Mouse (Mus musculus) heart, postnatal 14 days (tissue): ENCODE results near the gene Mmgt2. TPM values are rescaled to one million over a fixed set of nuclear protein-coding genes. Genes with fewer than 3 reads are reported as not detected.

Experiments used
- DNase-seq, 2 experiments: peaks; one replicate each; pipeline ENCODE4 v3.0.0; 2021 to 2022
- intact Hi-C: fragments of 180-260 bp; cut with DNase I; formaldehyde crosslinking; loops from one replicate; pipeline ENCODE4 v1.15.1; 2025
- total RNA-seq, 2 experiments: library from RNA; stranded (reverse); gene quantifications; 2 replicates each; pipeline ENCODE4 v1.2.3; 2021

Gene Mmgt2
- total RNA-seq, 2 experiments from 2014 or later: 10.0 to 10.3 TPM

GRCm38 (mm10) chr11:62614876-62615410, 33.5 kb upstream of the Mmgt2 start:
- intact Hi-C loops: no loop called here
- DNase-seq: no peak

DNA sequence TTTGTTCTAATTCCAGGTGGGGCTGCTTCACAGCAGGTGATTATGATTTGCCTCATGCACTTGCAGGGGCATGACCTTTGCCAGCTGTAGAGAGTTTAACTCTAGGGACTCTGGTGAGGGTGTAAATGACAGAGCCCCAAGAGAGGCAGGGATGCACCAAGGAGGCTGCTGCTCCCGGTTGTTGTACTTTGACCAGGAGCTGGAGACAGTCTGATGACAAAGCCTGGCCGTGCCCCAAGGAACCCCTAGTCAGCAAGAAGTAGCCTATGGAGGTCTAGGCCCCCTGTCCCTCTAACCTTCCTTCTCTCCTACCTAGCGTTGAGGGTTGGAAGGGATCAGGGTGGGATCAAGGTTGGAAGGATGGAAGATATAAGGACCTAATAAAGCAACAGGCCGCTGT, 33.0 kb upstream of the Mmgt2 start:
- intact Hi-C loops: no loop called here
- DNase-seq: no peak

- intact Hi-C loops: no loop called here
- DNase-seq: no peak
These were observed 27.4 kb upstream of the Mmgt2 start for GRCm38 (mm10) chr11:62621079-62621478.

GRCm38 (mm10) chr11:62621586-62622283, 26.7 kb upstream of the Mmgt2 start:
- intact Hi-C loops: no loop called here
- DNase-seq: no peak

DNA sequence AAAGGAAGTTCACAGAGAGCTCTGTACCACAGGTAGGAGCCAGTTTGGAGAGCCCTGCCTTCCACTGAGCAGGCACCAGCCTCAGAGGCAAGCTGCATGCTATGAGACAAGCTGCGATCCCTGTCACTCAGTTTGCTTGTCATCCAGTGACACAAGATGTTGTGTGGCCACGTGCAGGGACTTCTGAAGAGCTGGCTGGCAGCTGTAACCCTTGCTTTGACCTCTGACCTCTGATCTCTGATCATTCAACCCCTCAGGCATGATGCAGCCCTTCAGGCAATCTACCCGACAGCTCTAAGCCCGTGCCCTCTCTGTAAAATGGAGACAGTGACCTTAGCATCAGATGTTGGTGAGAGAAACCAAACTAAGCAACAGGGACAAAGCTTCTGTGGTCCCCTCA, 25.6 kb upstream of the Mmgt2 start:
- intact Hi-C loops: no loop called here
- DNase-seq: no peak

GRCm38 (mm10) chr11:62624341-62625291, 23.8 kb upstream of the Mmgt2 start:
- DNase-seq: peak; percentile 40 to 62
- intact Hi-C loops: no loop called here

DNA sequence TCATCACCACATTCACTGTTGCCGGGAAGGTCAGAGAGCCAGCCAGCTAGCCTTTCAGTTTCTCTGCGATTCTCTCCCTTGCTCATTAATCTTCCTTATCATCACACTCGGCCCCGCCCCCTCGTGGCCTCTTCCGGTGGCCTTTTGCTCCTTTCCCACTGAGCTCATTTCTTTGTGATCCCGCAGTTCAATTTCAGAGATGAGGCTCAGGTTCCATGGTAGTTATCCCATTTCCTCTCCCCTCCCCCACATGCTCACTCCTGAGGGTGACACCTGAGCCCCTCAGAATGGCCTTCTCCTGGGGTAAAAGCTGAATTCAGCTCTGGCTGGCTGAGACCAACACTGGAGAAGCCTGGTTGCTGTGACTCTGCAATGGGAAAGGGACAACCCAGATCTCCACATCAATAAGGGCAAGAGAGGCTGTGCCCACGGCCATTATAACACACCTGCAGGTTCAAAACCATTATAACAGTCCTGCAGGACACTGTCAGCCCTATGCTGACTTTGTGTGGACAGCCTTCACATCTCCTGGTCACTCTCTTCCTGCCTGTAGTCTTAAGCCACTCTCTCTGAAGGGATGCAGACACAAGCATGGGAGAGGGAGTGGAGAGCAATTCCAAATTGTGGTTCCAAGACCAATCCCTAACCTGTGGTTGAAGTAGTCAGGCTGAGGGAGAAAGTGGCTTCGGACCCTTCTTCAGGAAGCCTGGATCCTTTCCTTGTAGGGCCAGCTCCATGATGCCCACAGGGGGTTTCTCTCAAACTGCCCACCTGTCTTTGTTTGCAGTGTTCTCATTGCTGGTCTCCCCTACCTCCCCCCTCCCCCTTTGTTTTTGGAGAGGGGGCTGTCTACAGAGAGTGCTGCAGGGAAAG, 18.9 kb upstream of the Mmgt2 start:
- no peak for DNase-seq
- intact Hi-C loops: no loop called here

GRCm38 (mm10) chr11:62630225-62630821, 18.1 kb upstream of the Mmgt2 start:
- intact Hi-C loops: no loop called here
- no peak for DNase-seq

DNA sequence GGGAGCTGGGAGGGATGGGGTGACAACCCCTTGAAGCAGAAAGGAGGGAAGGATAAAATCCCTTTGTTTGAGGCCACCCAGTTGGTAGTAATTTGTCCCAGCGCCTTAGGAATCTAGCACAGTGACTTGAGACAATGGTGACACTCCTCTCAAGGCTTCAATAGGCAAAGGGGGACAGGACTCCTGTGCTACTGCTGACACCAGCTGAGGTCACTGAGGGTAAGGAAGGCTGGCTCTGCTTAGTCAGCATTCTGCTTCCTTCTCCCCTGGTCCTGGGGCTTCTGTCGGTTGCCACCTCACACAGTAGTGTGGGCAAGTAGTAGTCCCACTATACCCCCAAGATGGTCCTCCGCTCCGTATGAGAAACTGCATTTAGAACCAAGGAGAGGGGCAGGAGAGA, 17.3 kb upstream of the Mmgt2 start:
- intact Hi-C loops: no loop called here
- DNase-seq: no peak

GRCm38 (mm10) chr11:62635406-62635805, 13.1 kb upstream of the Mmgt2 start:
- DNase-seq: no peak
- intact Hi-C loops: no loop called here

DNA sequence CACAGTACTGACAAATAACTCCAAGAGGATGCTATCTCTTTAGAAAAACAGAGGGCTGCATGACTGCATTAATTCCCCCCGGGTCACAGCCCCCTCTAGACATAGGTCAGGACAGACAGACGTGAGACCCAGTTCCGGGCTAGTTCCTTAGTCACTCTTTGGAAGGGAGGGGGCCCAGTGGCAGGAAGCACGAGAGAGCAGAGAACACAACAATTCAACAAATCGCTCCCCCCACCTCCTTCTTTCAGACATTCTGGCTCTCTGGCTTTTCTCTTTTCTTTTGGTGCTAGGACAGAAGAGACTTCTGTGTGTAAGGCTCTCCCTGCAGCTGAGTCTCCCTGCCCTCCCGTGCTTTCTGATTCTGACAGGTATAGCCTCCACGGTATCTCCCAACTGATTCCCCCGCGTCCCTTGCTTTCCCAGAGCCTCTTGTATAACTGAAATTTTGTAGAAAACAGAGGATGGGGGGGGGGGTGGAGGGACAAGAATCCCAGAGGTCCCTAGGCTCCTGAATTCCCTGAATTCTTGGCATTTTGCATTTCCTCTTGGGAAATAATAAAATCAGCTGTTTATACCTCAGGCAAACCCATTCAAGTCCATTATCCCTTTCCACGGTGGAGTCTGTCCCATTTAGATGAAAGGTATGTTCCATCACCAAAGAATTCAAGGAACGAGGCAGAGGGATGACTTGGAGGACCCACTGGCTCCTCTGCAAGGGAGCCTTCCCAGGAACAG, 12.2 kb upstream of the Mmgt2 start:
- intact Hi-C loops: no loop called here
- no peak for DNase-seq

DNA sequence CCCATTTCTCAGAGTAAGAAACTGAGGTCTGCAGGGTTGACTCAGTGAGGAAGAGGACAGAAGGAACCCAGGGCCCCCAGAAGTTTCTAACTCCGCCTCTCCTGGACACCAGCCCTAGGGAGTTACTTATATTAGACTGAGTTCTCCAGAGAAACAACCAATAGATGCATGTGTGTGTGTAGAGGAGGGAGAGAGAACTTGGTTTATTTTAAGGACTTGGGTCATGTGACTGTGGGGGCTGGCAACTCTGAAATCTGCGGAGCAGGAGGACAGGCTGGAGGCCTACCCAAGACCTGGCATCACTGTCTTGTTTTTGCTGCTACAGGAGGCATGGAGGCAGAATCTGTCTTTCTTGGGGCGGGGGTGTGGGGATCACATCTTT, 11.6 kb upstream of the Mmgt2 start:
- no peak for DNase-seq
- intact Hi-C loops: no loop called here

- no peak for DNase-seq
- intact Hi-C loops: no loop called here
These were observed 11.1 kb upstream of the Mmgt2 start for GRCm38 (mm10) chr11:62637401-62637800.

- no peak for DNase-seq
- intact Hi-C loops: no loop called here
These were observed 10.7 kb upstream of the Mmgt2 start for GRCm38 (mm10) chr11:62637806-62638205.

DNA sequence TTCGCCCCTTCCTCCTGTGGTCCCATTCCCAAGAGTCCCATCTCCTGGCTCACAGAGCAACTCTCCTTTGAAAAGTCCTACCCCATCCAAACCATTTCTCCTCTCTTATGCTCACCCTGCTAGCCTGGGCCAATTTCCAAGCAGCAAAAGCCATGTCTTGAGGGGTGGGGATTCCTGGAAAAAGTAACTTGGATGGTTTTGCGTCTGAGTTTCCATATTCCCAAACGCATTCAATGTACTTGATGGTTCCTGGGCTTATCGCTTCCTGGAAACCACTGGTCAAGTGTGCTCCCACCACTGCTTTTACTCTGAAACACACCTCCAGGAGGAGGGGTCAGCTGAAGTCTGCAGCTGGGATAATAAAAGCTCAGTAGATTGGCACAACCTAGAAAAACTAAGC, 10.1 kb upstream of the Mmgt2 start:
- intact Hi-C loops: no loop called here

DNA sequence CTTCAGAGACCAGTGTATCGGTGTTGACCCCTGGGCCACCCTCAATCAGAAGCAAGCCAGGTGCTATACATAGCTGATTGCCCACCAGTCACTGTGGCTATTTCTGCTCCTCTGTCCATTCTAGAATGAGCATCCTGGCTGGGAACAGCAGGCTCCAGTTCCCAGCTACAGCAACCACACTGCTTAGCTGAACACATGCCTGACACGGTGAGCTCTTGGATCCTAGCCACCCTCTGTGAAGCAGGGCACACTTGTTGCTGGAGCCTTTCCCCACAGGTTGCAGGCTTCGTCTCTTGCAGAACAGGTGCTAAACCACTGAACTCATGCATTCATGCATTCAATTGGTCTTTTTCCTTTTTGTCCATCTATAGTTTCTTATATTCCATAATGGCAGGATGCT, 8.1 kb upstream of the Mmgt2 start:
- intact Hi-C loops: no loop called here
- DNase-seq: no peak

More for the DNA sequence above, 10.1 kb upstream of the Mmgt2 start:
- DNase-seq: no peak

DNA sequence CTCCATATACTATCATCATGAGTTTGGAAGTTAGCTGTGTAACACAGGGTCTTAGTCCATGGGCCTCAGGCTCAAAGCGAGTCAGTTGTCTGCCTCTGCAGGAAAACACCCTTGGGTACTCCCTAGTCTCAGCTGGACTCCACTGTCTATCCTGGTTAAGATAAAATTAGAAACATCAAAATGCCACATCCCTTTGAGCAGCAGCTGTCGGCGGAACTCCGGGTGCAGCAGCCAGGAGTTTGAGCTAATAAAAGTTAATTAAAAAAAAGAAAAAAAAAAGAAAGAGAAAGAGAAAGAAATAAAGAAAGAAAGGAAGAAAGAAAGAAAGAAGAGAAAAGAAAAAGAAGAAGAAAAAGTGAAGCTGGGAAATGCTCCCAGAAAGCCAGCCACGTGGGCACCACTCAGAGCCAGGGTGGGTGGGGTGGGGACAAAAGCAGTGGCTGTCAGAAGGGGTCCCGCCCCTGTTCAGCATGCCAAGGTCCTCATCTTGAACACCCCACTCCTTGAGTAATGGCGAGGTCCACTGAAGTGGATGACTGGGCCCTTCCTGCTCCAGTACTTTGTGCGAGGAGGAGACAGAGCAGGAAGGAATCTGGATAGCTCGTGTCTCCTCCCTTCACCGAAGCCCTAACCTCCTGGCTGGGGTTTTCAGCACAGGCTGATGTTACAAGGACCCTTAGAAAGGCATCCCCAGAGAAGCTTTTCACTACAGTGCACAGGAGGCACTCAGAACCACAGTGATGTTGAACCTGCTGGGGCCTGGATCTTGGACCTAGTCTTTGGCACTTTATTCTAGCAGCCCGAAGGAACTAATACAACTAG, 6.2 kb upstream of the Mmgt2 start:
- intact Hi-C loops: no loop called here
- no peak for DNase-seq

- peak; percentile 66 to 67 for DNase-seq
- intact Hi-C loops: no loop called here
These were observed 5.3 kb upstream of the Mmgt2 start for GRCm38 (mm10) chr11:62643011-62643631.
